Mouse (Mus musculus) lung, postnatal 4 days (tissue): ENCODE results near the gene Il17ra.

Experiments used
- DNase-seq, 2 experiments: peaks; one replicate each; pipeline ENCODE4 v3.0.0; 2021

The Il17ra gene

DNA sequence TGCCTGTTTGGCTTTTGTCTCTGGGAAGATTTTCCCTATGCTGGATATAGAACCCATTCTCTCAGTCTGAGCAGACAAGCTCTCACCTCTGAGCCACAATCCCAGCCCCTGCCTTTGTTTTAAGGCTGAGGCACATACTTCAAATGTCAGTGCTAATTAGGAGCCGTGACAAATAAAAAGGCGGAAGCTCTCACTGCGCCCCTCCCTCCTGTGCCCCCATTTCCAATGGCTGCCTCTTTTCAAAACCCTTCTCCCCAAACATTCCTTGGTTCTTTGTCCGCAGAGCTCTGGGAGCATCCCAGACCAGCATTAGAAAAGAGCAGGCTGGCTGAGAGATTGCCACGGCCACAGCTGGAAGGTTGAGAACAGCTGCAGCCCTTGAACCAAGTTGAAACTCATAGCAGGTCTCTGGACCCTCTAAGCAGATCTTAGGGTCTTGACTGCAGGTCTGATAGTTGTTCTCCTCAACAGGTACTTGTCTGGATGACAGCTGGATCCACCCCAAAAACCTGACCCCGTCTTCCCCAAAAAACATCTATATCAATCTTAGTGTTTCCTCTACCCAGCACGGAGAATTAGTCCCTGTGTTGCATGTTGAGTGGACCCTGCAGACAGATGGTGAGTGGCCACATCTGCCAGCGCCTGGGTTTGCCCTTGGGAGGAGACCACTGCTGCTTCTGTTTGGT is 9.6 kb downstream of the Il17ra start:
- DNase-seq = no peak

DNA sequence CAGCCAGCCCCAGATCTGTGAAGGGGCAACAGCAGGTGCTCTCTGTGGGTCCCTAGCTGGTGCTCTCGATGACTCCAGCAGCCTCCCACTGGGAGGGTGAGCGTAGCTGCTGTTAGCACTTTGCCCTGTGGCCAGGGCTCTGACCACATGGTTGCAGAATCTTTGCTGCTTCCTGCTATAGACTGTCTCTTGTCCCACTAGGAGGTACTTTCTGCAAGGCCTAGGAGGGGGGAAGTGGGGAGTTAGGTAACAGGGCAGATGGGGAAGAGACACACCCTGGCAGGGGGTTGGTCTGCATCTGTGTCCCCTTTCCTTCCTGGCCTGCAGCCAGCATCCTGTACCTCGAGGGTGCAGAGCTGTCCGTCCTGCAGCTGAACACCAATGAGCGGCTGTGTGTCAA is 10.4 kb downstream of the Il17ra start:
- DNase-seq = peak; percentile 76 to 83

DNA sequence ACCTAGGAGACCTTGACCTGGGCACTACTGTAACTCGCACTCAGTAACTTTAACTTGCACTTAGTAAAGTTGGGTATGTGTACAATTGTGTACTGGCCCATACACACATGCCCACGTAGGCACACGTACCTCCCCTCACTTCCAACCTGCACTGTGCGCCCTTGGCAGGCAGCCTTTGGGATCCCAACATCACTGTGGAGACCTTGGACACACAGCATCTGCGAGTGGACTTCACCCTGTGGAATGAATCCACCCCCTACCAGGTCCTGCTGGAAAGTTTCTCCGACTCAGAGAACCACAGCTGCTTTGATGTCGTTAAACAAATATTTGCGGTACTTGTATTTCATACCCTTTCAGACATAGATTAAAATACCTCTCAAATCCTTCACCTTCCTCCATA is 12.2 kb downstream of the Il17ra start:
- no peak for DNase-seq

DNA sequence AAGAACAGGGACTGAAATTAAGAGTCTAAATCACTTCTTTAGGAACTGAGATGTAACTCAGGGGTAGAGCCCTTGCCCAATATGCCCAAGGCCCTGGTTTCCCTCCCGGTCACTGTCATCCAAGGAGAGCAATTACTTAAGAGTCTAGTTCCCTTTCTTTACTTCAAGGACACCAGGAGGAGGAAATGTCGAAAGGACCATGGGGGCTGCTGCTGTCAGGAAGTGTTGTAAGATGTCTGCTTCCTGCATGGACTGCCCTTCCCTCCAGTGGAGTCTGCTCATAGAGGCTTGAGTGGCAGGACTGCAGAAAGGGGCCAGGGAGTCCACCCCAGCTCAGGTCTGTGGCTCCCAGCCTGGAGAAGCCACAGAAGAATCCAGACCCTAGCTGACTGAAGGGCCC is 16.3 kb downstream of the Il17ra start:
- peak; percentile 52 to 58 for DNase-seq

DNA sequence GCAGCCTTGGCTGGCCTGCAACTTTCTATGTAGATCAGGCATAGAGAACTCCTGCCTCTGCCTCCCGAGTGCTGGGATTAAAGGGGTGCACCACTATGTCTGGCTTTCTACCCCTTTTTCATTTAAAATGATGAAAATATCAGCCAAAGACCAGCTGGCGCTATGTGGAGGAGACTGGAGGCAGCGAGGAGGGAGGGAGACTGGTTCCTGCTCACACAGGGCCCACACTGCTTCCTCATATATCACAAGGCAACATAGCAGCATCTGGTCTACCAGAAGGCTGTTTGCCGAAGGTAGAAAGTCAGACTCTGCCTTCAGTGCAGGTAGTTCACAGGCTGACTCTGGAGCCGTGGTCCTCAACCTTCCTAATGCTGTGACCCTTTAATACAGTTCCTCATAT is 17.3 kb downstream of the Il17ra start:
- no peak for DNase-seq

DNA sequence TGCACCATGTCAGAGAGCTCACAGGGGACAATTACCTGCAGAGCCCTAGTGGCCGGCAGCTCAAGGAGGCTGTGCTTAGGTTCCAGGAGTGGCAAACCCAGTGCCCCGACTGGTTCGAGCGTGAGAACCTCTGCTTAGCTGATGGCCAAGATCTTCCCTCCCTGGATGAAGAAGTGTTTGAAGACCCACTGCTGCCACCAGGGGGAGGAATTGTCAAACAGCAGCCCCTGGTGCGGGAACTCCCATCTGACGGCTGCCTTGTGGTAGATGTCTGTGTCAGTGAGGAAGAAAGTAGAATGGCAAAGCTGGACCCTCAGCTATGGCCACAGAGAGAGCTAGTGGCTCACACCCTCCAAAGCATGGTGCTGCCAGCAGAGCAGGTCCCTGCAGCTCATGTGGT is 18.5 kb downstream of the Il17ra start:
- peak in 1 of 2 experiments; percentile 56 for DNase-seq

DNA sequence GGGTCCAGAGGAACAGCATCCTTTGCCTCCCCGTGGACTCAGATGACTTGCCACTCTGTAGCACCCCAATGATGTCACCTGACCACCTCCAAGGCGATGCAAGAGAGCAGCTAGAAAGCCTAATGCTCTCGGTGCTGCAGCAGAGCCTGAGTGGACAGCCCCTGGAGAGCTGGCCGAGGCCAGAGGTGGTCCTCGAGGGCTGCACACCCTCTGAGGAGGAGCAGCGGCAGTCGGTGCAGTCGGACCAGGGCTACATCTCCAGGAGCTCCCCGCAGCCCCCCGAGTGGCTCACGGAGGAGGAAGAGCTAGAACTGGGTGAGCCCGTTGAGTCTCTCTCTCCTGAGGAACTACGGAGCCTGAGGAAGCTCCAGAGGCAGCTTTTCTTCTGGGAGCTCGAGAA is 19.0 kb downstream of the Il17ra start:
- DNase-seq = no peak

DNA sequence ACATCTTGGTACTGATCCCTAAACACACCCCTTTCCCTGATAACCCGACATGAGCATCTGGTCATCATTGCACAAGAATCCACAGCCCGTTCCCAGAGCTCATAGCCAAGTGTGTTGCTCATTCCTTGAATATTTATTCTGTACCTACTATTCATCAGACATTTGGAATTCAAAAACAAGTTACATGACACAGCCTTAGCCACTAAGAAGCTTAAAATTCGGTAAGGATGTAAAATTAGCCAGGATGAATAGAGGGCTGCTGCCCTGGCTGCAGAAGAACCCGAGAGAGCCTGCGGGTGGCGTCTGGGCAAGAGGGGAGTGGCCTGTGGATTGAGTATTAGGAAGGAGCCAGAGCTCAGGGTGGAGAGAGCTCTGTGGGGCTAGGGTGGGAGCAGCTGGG is 19.7 kb downstream of the Il17ra start:
- no peak for DNase-seq

DNA sequence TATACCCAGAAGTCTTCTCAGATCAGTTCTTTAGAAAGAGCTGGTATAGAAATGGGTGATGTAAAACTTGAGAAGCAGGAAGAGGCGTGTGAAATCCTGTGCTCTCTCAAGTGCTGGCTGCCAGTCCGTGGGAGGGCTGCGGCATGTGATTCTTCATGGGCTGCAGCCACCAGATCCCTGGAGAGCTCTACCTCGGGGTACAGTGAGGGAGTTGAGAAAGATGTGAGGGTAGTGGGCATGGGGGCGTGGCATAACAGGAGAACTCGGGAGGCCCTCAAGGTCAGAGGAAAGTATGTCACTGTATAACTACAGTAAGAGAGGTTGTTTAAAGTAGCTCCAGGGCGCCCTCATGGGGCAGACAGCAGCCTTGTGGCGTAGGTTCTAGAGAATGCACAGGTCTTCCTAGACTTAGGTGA is 20.2 kb downstream of the Il17ra start:
- DNase-seq = peak; percentile 55 to 71

DNA sequence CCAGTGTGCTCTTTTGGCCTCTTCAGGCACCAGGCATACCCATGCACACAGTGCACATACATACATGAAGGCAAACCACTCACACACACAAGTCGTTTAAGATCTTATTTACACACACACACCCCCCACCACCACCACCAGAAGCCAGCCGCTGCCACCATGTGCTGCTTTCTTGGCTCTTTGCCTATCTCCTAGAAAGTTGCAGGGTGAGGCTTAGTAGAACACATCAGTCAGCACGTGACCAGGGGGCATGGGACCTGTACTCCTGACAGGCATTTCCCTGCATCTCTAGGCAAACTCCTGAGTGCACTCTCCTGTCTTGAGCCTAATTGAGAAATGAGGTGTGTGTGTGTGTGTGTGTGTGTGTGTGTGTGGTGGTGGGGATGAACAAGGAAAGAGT is 22.0 kb downstream of the Il17ra start:
- DNase-seq = no peak

DNA sequence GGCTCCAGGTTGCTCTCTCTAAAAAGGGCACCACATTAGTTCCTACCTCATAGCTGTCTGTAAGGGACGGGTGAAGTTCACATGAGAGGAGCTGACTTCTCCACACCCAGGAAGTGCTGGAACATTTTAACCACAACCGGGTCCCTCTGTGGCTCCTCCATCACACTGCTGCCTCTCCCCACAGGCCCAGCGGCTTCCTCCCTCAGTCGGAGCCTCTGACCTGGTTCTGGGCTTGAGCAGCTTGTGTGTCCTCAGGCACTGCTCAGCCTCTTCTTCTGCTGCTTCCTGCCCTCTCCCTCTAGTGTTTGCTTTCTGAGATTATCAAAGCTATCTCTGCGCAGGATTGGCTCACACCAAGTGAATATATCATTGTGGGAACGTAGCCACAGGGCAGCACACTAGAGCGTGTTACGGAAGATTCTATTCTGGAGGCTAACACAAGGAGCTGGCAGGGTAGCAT is 23.0 kb downstream of the Il17ra start:
- no peak for DNase-seq

DNA sequence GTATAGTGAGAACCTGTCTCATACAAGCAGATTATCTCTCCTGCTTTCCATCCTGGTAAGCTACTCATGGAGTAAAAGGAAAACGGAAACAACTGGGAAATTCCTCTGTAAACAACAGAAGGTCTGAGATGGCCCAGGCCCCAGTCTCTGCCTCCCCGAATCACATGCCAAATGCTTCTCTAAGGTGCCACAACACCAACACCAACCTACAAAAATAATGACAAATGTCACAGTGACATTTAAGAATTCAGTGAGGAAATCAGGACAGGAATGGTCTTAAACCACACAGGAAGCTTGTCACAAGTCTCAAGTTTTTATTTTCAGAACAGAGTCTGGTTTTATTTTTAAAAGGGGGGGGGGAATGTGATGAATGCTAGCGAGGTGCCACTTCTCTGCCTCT is 25.6 kb downstream of the Il17ra start:
- DNase-seq = no peak

DNA sequence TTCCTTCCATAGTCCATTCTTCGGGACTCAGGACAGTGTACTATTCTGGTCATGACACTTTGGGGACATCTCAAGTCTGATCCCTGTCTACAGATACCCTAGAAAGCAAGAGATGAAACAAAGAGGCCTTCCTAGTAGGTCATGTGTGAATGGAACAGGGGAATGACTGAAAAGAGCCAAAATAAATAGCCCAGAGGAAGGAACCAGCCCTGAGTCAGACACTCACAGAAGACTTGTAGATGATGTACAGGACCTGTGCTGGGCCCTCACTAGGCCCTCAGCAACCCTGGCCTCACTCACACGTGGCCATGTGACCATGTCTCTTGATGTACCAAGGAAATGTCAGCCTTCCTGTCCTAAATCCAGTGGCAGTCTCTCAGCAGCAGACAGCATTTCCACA is 26.4 kb downstream of the Il17ra start:
- DNase-seq = no peak

DNA sequence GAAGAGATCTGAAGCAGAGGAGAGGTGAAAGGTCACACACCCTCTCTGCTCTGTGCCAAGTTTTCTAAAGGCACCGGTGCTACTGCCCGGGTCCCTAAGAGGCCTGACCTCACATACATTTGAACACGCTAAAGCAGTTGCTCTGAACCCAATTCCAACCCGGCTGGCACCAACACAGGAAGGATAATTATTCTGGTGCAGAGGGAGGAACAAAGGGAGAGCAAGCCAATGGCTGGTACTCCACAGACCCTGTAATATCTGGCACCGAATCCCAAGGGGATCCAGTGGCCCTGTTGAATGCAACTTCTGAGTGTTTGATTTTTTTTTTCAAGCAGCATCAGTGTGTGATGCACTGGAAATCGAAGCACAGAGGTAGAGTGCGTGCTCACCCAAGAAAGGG is 28.0 kb downstream of the Il17ra start:
- DNase-seq = no peak

DNA sequence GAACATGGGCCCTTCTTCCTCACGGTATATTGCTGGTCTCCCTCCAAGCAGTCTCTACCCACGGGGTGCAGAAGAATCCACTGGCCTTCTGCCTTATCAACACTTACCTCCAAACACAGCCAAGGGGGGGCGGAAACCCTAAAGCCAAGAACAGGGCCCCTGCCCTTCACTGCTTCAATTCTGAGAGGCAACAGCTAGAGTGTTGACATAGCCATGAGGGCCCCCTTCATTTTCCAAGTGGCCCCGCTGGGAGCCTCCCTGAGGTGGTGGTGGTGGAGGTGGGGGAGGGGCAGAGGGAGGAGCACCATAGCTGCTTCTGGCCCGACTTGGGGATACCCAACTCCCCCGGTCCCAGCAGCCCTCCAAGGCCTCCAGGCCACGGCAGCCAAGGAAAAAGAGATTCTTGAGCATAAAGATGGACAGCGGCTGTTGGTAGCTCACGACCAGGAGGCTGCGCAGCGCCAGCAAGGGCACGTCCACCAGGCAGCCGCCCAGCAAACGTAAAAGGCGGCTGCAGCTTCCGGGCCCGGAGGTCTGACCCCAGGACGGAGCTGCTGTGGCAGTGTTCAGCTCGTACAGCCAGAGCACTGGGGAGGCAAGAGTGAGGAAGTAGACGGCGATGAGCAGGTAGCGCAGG is 28.9 kb downstream of the Il17ra start:
- peak; percentile 76 to 88 for DNase-seq

DNA sequence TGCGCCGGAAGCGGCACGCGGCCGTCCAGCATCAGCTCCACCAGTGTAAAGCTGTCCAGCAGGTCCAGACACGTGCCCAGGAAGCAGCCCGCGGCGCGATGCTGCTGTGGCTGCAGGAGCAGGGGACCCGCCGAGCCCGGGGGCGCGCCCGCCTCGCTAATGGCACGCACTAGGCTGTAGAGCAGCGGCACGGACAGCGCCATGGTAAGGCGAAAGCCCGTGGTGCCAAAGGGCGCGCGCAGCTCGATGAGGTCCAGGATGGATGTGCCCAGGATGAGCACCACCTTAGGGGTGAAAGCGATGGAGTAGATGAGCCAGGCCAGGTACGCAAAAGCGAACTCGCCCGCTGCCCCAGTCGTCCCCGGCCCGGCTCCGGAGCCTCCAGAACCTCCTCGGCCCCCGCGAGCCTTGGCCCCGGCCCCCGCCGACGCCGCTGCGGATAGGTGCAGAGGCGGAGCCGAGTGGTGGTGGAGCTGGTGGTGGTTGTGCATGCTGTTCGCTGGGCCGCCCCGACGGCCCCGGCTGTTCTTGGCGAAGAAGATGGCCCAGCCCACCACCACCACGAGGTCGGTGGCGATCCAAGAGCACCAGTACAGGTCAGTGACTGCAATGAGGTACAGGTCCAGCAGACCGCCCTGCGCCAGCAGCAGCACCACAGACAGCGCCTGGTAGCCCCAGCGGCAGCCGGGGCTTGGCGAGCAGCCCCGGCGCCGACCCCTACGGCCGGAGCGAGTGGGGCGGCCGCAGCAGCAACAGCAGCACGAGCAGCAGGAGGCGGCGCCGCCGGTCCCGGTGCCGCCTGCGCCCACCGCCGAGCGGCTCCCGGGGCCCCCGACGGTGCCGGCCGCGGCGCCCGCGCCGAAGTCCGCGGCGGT is 29.7 kb downstream of the Il17ra start:
- DNase-seq = peak; percentile 48 to 71

DNA sequence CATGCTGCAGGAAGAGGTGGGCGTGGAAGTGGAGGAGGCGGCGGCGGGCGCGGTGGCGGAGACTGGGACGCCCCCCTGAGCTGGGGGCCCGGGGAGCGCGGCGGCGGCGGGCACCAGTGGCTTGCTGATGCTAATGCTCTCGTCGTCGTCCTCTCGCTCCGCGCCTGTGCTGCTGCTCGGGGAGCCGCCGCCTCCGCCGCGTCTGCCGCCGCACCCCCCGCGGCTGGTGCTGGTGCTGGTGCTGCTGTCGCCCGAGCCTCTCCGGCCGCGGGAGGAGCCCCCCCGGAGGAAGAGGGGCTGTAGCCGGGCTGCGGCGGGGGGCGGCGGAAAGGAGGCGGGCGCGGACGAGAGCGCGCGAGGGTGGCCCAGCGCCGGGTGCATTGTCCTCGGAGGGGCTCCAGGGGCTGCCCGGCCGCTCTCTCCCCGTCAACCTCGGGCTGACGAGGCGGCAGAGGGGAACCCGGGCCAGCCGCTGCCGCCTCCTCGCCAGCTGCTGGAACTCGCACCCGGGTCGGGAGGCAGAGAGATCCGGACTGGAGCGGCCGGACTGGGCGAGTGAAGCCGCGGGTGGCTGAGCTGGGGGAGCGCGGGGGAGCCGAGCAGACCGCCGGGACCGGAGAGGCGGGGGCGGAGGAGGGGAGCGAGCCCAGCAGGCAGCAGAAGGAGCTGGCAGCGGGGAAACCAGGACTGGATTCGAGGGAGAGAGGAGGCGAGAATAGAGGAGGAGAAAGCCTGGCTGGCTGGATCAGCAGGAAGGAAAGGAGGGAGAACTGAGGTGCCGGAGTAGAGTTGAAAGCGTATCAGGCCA is 30.5 kb downstream of the Il17ra start, which contains the start of gene Tmem121b:
Tmem121b (minus strand) TSS at position 434 of the 808 bp plus-strand sequence.
- peak; percentile 75 to 85 for DNase-seq

DNA sequence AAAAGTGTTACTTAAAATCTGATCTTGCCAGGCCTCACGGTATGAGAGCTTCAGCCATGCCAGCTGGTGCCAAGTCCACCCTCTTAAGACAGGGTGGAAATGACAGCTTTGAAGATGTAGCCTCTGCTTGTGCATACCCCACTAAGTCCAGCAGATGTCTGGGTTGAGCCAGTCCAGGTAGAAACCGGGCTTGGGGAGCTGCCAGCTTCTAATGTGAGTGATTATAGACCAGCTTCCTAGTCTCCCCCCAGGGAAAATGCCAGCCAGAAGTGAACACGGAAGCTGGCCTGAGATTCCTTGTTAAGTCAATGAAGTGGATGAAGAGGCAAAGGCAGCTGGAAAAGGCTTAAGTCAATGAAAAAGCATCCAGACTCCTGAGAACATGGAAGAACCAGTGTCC is 33.5 kb downstream of the Il17ra start:
- no peak for DNase-seq

DNA sequence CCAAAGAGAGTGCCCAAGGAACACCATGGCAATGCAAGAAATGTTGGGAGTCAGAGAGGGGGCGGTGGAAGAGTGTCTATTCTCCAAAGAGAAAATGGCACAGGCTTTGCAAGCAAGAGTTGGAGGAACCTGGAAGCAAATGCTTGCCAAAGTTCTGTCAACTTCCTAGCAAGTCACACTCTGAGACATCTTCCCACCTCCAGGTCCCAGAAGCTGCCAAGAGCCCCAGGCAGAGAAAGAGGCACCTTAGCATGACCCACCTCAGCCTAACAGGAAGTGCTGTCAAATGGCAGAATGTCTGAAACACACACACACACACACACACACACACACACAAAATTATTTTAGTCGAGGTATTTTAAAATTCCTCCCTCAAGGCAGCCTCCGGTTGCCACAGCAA is 41.0 kb downstream of the Il17ra start:
- no peak for DNase-seq

DNA sequence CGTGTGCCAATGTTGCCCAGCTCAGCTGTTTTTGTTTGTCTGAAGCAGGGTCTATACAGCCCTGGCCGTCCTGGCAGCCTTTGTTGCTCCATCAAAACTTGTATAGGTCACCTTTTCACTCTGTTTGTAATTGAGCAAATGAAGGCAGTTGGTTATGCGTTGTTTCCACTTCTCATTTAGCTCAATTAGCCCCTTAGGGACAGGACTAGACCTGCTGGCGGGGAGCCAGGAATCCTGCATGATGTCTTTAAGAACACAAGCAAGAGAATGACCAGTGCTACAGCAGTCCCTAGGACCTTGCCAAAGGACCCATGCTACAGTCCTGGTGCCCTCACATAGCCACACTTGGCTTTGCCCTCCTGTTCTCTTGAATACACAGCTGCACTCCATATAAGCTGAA is 42.5 kb downstream of the Il17ra start:
- no peak for DNase-seq

DNA sequence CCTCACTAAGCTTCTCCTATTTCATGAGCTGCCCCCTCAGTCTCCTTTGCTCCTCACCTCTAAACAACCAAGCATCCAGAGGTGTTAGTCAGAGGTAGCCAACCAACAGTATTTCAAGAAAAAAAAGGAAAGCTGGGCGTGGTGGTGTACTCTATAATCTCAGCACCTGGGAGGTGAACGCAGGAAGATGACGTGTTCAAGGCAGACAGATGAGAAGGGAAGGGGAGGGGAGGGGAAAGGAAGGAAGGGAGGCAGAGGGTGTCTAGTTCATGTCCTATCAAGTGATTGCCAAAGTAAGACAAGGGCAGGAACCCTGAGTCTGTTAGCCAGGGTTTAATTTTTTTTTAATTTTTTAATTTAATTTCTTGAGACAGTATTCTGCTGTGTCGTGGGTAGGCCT is 45.6 kb downstream of the Il17ra start:
- no peak for DNase-seq

DNA sequence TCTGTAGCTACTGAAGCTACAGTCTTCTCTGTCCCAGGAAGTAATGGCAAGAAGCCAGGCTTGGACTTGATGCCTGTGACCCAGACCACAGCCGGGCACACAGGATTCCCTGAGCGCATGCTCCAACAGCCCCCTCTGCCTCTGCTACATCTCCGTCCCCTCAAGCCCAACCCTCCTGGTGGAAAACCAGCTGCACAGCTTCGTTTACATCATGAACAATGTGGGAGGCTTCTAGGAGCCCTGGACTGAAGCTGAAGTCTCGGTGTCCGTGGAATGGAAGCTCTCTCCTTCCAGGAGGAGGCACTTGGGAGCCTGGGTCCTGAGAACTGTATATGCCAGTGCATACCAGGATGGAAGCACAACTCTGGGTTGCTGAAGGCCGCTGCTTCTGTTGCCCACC is 46.9 kb downstream of the Il17ra start:
- DNase-seq = no peak

DNA sequence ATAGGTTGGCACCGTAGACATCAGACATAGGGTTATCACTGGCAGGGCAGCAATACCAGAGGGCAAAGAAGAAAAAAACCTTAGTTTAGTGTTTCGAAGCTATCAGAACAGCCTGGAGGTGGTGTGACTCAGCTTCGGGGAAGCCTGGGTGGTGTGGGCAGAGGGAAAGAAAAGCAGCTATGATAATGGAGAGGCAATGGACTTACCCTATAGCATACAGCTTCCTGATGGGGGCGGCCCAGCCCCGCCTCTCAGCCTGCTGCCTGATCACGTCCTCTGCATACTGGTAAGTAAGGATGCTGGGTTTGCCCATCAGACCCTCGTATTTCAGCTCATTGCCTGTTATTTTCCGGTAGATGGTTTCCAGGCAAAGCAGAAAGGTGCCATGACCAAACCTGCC is 47.4 kb downstream of the Il17ra start:
- no peak for DNase-seq
